Mouse (Mus musculus) midbrain, embryonic 11.5 days (tissue): ENCODE measurements around the gene Dtd1. TPM values are rescaled to one million over a fixed set of nuclear protein-coding genes. Genes with fewer than 3 reads are reported as not detected.
"Not testable (repeated sequence)": the region's sequence is repeated elsewhere in the genome, so short reads cannot be mapped to it uniquely, and the experiment has no call there.

Experiments used
- ATAC-seq: fragments of 200-750 bp; cut with Nextera tagmentation; 2 replicates; pipeline ENCODE4 v1.8.0; 2017; ENCODE audit warnings: moderate TSS enrichment, moderate library complexity; ENCODE audit not compliant: low FRiP score
- DNase-seq: peaks from one replicate; pipeline ENCODE4 v3.0.0; 2015; ENCODE audit warnings: low spot score; ENCODE audit errors: missing footprints
- H3K27ac ChIP-seq: fragments of 300-500 bp; sonication (generic); 2 replicates; pipeline ENCODE4 v1.5.1; 2014; ENCODE audit warnings: low read depth, low read length
- H3K27me3 ChIP-seq: fragments of 300-500 bp; sonication (generic); 2 replicates; pipeline ENCODE4 v1.6.1; 2014; ENCODE audit warnings: mild to moderate bottlenecking, low read length, moderate library complexity, mixed read lengths; ENCODE audit not compliant: control insufficient read depth, insufficient read depth
- H3K36me3 ChIP-seq: fragments of 300-500 bp; sonication (generic); 2 replicates; pipeline ENCODE4 v1.6.1; 2014; ENCODE audit warnings: mild to moderate bottlenecking, low read length, moderate library complexity, mixed read lengths; ENCODE audit not compliant: control insufficient read depth, insufficient read depth
- H3K4me1 ChIP-seq: fragments of 300-500 bp; sonication (generic); 2 replicates; pipeline ENCODE4 v1.6.1; 2014; ENCODE audit warnings: low read length; ENCODE audit not compliant: control insufficient read depth, insufficient read depth
- H3K4me2 ChIP-seq: fragments of 300-500 bp; sonication (generic); 2 replicates; pipeline ENCODE4 v1.6.1; 2014; ENCODE audit warnings: mild to moderate bottlenecking, moderate library complexity
- H3K4me3 ChIP-seq: fragments of 300-500 bp; sonication (generic); 2 replicates; pipeline ENCODE4 v1.5.1; 2014; ENCODE audit warnings: low read depth, low read length
- H3K9ac ChIP-seq: fragments of 300-500 bp; sonication (generic); 2 replicates; pipeline ENCODE4 v1.6.1; 2014; ENCODE audit warnings: low read length
- H3K9me3 ChIP-seq: fragments of 300-500 bp; sonication (generic); 2 replicates; pipeline ENCODE4 v1.6.1; 2016; ENCODE audit warnings: low read length; ENCODE audit not compliant: control insufficient read depth
- WGBS: fragments of 180-500 bp; shearing (Covaris S2); extraction: QIAGEN DNeasy Blood & Tissue Kit; methylation state at CpG from one replicate; pipeline ENCODE4 v1.1.7; 2014; 5-methylcytosine and 5-hydroxymethylcytosine counted together
- polyA plus RNA-seq: library from polyadenylated mRNA; unstranded; fragments of >200 nt; fragmentation: Nextera tagmentation; extraction: Ambion mirVana; gene quantifications from 2 replicates; pipeline ENCODE4 v1.2.1, GENCODE M21; 2014

Dtd1 gene
- polyA plus RNA-seq = 36.4 and 40.1 TPM in 2 replicates

DNA sequence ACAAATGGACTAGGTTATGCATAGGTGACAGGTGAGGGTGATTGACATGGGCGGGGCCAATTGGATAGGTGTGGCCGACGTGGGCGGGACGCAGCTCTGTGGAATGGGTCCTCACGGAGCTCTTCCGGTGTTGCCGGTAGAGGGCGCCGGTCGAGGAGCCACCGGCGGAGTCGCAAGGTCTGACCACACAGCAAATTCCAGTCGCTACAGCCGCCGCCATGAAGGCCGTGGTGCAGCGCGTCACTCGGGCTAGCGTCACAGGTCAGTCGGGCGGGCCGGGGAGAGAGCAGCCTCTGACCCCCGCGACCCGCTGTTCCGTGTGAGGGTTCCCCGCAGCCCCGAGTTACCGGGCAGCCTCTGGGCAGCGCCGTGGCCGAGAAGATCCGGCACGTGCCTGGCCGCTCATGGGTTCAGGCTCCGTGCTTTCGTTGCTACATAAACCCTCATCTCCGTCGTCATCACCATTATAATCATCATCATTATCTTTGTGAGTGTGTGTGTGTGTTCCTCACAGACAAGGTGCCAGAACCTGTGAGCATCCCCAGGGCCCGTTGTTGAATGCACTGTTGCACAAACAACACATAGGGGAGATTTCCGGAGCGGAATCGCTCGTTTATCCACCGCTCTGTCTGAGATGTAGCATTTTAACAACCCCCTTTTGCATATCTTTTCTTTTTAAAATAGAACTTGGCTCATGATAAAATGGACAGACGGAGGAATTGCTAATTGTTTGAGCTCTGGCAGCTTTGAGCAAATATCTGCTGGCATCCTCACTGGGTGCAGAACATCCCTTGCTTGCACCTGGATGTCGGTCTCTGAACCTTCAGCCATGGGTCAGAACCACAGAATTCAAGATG is at the start of gene Dtd1:
Gene Dtd1 (plus strand): TSS at position 67 of the 857 bp plus-strand sequence.
- Histone ChIP-seq H3K36me3 (no peaks in the 10 kb centered on the region), H3K27me3 (no peaks in the 10 kb centered on the region), H3K9ac (peak within 1 kb of the TSS; percentile 92), H3K4me2 (peak within 1 kb of the TSS; percentile 71), H3K4me1 (no peaks in the 10 kb centered on the region), H3K4me3 (peak within 1 kb of the TSS; percentile 58), H3K9me3 (no peaks in the 10 kb centered on the region), H3K27ac (no peak within 1 kb of the TSS)
- ATAC-seq = peak; percentile 94
- peak; percentile 98 for DNase-seq
- 2% methylated on average over 50 of the region's 50 CpGs for WGBS

DNA sequence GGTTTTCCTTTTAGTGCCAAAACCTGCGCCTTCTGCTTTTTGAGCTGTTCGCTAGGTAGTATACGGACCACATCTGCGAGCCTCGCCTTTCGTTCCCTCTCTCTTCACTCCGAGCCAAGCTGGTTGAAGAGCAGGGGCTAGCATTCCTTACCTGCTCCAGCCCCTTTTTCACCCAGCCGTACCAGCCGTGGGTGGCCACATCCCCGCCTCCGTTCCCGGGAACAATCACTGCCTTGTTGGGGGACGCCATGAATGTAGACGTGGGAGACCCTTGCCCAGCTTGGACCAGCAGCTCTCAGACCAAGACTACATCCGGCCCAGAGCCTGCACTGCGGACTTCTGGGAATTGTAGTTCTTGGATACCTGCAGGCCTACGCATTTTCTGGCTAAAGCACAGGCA is 49.2 kb upstream of the Dtd1 start, which contains the start of gene Rbbp9:
Gene Rbbp9 (minus strand): TSS at position 341 of the 400 bp plus-strand sequence.
- Histone ChIP-seq H3K36me3 (no peaks in the 10 kb centered on the region), H3K9me3 (no peaks in the 10 kb centered on the region), H3K9ac (peak within 1 kb of the TSS; percentile 82), H3K4me1 (peaks cover 6% of the 10 kb centered on the region; the same call in 1 of the 2 replicates), H3K27me3 (no peaks in the 10 kb centered on the region), H3K4me2 (peak within 1 kb of the TSS; percentile 59), H3K27ac (no peak within 1 kb of the TSS), H3K4me3 (peak within 1 kb of the TSS; percentile 50)
- ATAC-seq (peak; percentile 98), DNase-seq (peak; percentile 97)
- WGBS = under 1% methylated on average over 17 of the region's 17 CpGs

GRCm38 (mm10) chr2:144553905-144554304 is 45.8 kb upstream of the Dtd1 start:
- Histone ChIP-seq H3K36me3 (no peaks in the 10 kb centered on the region), H3K27ac (no peak overlapping the region), H3K4me2 (no peak overlapping the region), H3K4me3 (no peak overlapping the region), H3K9me3 (no peaks in the 10 kb centered on the region), H3K9ac (no peak overlapping the region), H3K27me3 (no peaks in the 10 kb centered on the region), H3K4me1 (peaks cover 9% of the 10 kb centered on the region; the same call in 1 of the 2 replicates)
- WGBS = 97% methylated on average over 3 of the region's 3 CpGs
- DNase-seq (no peak), ATAC-seq (no peak)

- DNase-seq (peak; percentile 96), ATAC-seq (no peak)
- Histone ChIP-seq H3K4me1 (peaks cover 5% of the 10 kb centered on the region; the same call in 1 of the 2 replicates), H3K4me3 (peak overlapping the region; percentile 74), H3K9me3 (no peaks in the 10 kb centered on the region), H3K27me3 (no peaks in the 10 kb centered on the region), H3K36me3 (peaks cover 4% of the 10 kb centered on the region; the same call in 1 of the 2 replicates), H3K9ac (peak overlapping the region; percentile 73), H3K4me2 (peak overlapping the region; percentile 64), H3K27ac (peak overlapping the region; percentile 81)
- WGBS = under 1% methylated on average over 14 of the region's 14 CpGs
Measured at GRCm38 (mm10) chr2:144555286-144555819, 44.3 kb upstream of the Dtd1 start.

DNA sequence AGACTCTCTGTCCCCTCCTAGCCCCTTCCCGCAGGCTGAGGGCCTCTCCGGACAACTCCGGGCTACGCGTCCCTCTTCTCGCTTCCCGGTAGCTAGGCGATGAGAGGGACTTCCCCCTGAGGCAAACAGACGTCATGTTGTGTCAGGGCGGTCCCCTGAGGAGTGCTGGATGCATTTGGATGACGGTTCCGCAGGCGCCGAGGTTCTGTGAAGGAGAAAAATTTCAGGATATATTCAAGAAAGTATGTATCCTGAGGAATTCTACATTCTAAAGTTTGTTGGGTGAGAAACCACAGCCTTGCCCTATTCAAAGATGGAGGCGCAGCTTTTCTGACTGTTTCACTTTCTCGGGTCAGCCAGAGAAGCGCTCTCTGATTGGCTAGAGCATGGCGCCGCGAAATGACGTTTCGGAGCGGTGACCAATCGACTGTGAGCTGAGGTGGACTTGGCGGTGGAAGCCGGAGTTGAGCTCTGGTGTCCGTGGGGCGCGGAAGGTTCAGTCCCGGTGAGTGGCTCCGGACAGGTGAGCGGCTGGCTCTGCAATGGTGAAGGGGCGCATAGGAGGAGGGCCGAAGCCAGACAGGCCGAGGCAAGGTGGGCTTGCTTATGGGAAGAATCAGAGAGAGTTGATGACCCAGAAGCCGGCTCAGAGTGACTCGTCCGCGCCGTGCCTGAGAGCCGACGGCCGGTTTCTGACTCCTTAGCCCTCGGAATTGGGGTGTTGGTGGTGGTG is 43.7 kb upstream of the Dtd1 start, which contains the start of gene Sec23b:
Gene Sec23b (plus strand): TSS at position 410 of the 733 bp plus-strand sequence.
- no peaks in the 10 kb centered on the region for H3K9me3 ChIP-seq

DNA sequence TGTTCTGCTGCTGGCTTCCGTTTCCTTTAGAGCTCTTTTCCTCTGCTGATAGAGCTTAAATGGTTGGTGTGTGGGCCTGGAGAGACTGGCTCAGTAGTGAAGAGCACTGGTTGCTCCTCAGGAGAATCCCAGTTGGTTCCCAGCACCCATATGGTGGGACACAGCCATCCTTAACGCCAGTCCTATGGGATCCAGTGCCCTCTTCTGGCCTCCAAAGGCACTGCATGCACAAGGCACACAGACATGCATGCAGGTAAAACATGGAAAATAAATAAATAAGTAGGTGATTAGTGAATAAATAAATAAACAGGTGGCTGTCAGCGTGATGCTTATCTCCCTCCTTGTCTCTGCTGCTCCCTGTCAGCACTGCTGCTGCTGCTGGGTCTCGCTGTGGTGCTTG is 11.0 kb upstream of the Dtd1 start:
- Histone ChIP-seq H3K4me1 (no peaks in the 10 kb centered on the region), H3K27ac (no peak overlapping the region), H3K4me3 (no peak overlapping the region), H3K9me3 (no peaks in the 10 kb centered on the region), H3K27me3 (no peaks in the 10 kb centered on the region), H3K9ac (no peak overlapping the region), H3K36me3 (peaks cover 25% of the 10 kb centered on the region), H3K4me2 (no peak overlapping the region)
- ATAC-seq (no peak), DNase-seq (no peak)
- WGBS = 79% methylated on average over 4 of the region's 4 CpGs

More for the DNA sequence above, 43.7 kb upstream of the Dtd1 start, which contains the start of gene Sec23b:
- ATAC-seq (peak; percentile 98), DNase-seq (peak; percentile 99)
- Histone ChIP-seq H3K4me3 (peak within 1 kb of the TSS; percentile 74), H3K9ac (peak within 1 kb of the TSS; percentile 73), H3K27me3 (no peaks in the 10 kb centered on the region), H3K27ac (peak within 1 kb of the TSS; percentile 81), H3K4me2 (peak within 1 kb of the TSS; percentile 64), H3K36me3 (peaks cover 4% of the 10 kb centered on the region; the same call in 1 of the 2 replicates), H3K4me1 (peaks cover 5% of the 10 kb centered on the region; the same call in 1 of the 2 replicates)
- whole genome bisulfite sequencing = under 1% methylated on average over 44 of the region's 44 CpGs

GRCm38 (mm10) chr2:144593036-144593435 is 6.7 kb upstream of the Dtd1 start:
- 69% methylated on average over 8 of the region's 8 CpGs for WGBS
- H3K4me1 ChIP-seq, H3K4me2 ChIP-seq, H3K4me3 ChIP-seq, H3K27ac ChIP-seq, H3K9me3 ChIP-seq, H3K36me3 ChIP-seq, ATAC-seq, H3K9ac ChIP-seq, H3K27me3 ChIP-seq: not testable (repeated sequence)
- peak; percentile 77 for DNase-seq

- Histone ChIP-seq H3K9me3 (no peaks in the 10 kb centered on the region), H3K36me3 (0 out of 2 replicates have a peak, but pooled peaks cover 3% of the 10 kb centered on the region), H3K4me3 (peak within 1 kb of the TSS; percentile 63), H3K27ac (no peak within 1 kb of the TSS), H3K4me2 (peak within 1 kb of the TSS; percentile 65), H3K4me1 (peaks cover 4% of the 10 kb centered on the region), H3K9ac (peak within 1 kb of the TSS; percentile 77), H3K27me3 (no peaks in the 10 kb centered on the region)
- WGBS = 3% methylated on average over 31 of the region's 31 CpGs
- ATAC-seq (peak; percentile 97), DNase-seq (peak; percentile 96)
Measured at GRCm38 (mm10) chr2:144593951-144594651, 5.6 kb upstream of the Dtd1 start, which contains the start of gene Smim26. Smim26 (plus strand) TSS chr2:144594054.
